Mouse (Mus musculus) c-Kit-positive CD71-negative TER-119-negative erythroid progenitor cells, embryonic 14.5 days (primary cell): ENCODE measurements around the gene Traf3ip3.
A peak's percentile ranks its signal among the peaks of the same experiment; 100 is the strongest.

Experiments used
- DNase-seq: peaks from one replicate; pipeline ENCODE4 v3.0.0-alpha.2; 2013; ENCODE audit warnings: low read depth

Gene Traf3ip3

GRCm38 (mm10) chr1:193201383-193201778, at the start of gene Traf3ip3:
Gene Traf3ip3 (minus strand): TSS chr1:193201703.
- peak; percentile 69 for DNase-seq

GRCm38 (mm10) chr1:193250026-193250425, 48.5 kb upstream of the Traf3ip3 start:
- DNase-seq: no peak

- no peak for DNase-seq
Observed at GRCm38 (mm10) chr1:193244235-193244634, 42.7 kb upstream of the Traf3ip3 start.

- no peak for DNase-seq
Observed at GRCm38 (mm10) chr1:193243571-193244193, 42.2 kb upstream of the Traf3ip3 start.

- DNase-seq: no peak
Observed at GRCm38 (mm10) chr1:193242863-193243262, 41.4 kb upstream of the Traf3ip3 start.

GRCm38 (mm10) chr1:193242238-193242637, 40.7 kb upstream of the Traf3ip3 start:
- DNase-seq: no peak

- no peak for DNase-seq
Observed at GRCm38 (mm10) chr1:193241436-193241835, 39.9 kb upstream of the Traf3ip3 start.

- no peak for DNase-seq
Observed at GRCm38 (mm10) chr1:193238426-193238825, 36.9 kb upstream of the Traf3ip3 start.

GRCm38 (mm10) chr1:193234930-193235329, 33.4 kb upstream of the Traf3ip3 start:
- DNase-seq: no peak

GRCm38 (mm10) chr1:193234130-193234645, 32.7 kb upstream of the Traf3ip3 start:
- no peak for DNase-seq

- DNase-seq: no peak
Observed at GRCm38 (mm10) chr1:193232732-193233131, 31.2 kb upstream of the Traf3ip3 start.

GRCm38 (mm10) chr1:193230935-193231334, 29.4 kb upstream of the Traf3ip3 start:
- DNase-seq: peak; percentile 10

- DNase-seq: no peak
Observed at GRCm38 (mm10) chr1:193230531-193230930, 29.0 kb upstream of the Traf3ip3 start.

- no peak for DNase-seq
Observed at GRCm38 (mm10) chr1:193229570-193229969, 28.1 kb upstream of the Traf3ip3 start.

GRCm38 (mm10) chr1:193227537-193227936, 26.0 kb upstream of the Traf3ip3 start:
- no peak for DNase-seq

GRCm38 (mm10) chr1:193226724-193227522, 25.4 kb upstream of the Traf3ip3 start:
- no peak for DNase-seq

GRCm38 (mm10) chr1:193226114-193226513, 24.6 kb upstream of the Traf3ip3 start:
- no peak for DNase-seq

GRCm38 (mm10) chr1:193225531-193225930, 24.0 kb upstream of the Traf3ip3 start:
- DNase-seq: no peak

- no peak for DNase-seq
Observed at GRCm38 (mm10) chr1:193220408-193220807, 18.9 kb upstream of the Traf3ip3 start.

GRCm38 (mm10) chr1:193216000-193216399, 14.5 kb upstream of the Traf3ip3 start:
- DNase-seq: no peak

GRCm38 (mm10) chr1:193214053-193214452, 12.6 kb upstream of the Traf3ip3 start:
- no peak for DNase-seq

GRCm38 (mm10) chr1:193211371-193211770, 9.9 kb upstream of the Traf3ip3 start:
- no peak for DNase-seq

GRCm38 (mm10) chr1:193208178-193208577, 6.7 kb upstream of the Traf3ip3 start:
- no peak for DNase-seq
